Mouse (Mus musculus) adrenal gland, postnatal 10 days (tissue): Measurements from ENCODE around the gene Gm4303. TPM values are rescaled to one million over a fixed set of nuclear protein-coding genes. Genes with fewer than 3 reads are reported as not detected.
"Not testable (repeated sequence)": the region's sequence is repeated elsewhere in the genome, so short reads cannot be mapped to it uniquely, and the experiment has no call there.

Experiments
- DNase-seq: peaks from one replicate; pipeline ENCODE4 v3.0.0; 2021; ENCODE audit warnings: mixed read lengths
- long read RNA-seq, 2 experiments: library from polyadenylated mRNA; stranded (forward); transcript quantifications; one replicate each; pipeline ENCODE4 v2.0.0; 2021
- total RNA-seq, 2 experiments: library from RNA; stranded (reverse); gene quantifications; 2 replicates each; pipeline ENCODE4 v1.2.3; 2021

Gene Gm4303
- not detected for total RNA-seq
- long read RNA-seq, experiment 1, result 0 reads
- long read RNA-seq, experiment 2, result 0 reads

DNA sequence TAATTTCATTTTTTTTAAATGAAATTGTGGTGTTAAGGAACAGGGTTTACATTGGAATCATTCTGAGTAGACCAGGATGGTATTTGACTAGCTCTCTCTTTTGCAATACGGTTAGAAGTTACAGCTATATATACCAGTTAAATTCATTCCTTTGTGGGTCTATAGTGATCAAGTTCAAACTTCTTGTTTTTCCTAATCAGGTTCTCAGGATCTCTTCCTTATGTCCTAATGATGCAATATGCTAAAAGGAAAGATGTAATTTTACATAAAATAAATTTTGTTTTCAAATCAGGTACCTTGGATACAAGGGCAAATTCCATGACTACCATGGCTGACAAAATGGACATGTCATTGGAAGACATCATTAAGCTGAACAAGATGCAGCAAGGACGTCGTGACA, at the start of gene Gm4303:
TSS of gene Gm4303 (plus strand) at position 301 of the 400 bp plus-strand sequence.
- not testable (repeated sequence) for DNase-seq

DNA sequence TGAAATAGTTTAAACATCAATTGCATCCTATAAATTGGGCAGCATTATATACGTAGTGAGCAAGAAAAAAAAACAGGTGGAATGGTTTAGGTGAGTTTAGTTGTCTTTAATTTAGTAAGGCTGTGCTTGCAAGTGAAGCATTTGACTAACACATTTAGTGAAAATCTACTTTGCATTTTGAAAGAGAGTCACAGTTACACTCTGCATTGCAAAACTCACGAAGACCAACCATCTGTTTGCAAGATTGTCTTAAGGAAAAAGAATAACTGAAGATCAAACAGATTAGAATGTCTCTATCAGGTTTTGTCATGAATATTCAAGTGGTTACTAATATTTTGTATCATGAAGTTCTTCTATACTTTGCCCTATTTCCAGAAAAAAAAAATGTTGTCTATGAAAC, 49.7 kb upstream of the Gm4303 start:
- no peak for DNase-seq

DNA sequence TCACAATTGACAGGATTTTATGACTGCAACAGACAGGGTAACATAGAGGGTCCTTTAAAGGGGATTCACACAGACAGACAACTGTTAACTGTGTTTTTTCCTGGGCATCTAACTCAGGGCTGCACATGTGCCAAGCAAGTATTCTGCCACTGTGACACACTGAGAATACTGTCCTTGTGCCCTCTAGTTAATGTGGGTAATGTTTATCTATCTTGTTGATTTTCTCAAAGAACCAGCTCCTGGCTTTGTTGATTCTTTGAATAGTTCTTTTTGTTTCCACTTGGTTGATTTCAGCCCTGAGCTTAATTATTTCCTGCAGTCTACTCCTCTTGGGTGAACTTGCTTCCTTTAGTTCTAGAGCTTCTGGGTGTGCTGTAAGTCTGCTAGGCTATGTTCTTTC, 45.7 kb upstream of the Gm4303 start:
- not testable (repeated sequence) for DNase-seq

DNA sequence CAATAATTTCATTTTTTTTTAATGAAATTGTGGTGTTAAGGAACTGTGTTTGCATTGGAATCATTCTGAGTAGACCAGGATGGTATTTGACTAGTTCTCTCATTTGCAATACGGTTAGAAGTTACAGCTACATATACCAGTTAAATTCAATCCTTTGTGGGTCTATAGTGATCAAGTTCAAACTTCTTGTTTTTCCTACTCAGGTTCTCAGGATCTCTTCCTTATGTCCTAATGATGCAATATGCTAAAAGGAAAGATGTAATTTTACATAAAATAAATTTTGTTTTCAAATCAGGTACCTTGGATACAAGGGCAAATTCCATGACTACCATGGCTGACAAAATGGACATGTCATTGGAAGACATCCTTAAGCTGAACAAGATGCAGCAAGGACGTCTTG, 10.4 kb upstream of the Gm4303 start, which contains the start of gene Gm4301:
TSS of gene Gm4301 (plus strand) at position 301 of the 400 bp plus-strand sequence.
- DNase-seq, result not testable (repeated sequence)

DNA sequence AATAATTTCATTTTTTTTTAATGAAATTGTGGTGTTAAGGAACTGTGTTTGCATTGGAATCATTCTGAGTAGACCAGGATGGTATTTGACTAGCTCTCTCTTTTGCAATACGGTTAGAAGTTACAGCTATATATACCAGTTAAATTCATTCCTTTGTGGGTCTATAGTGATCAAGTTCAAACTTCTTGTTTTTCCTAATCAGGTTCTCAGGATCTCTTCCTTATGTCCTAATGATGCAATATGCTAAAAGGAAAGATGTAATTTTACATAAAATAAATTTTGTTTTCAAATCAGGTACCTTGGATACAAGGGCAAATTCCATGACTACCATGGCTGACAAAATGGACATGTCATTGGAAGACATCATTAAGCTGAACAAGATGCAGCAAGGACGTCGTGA, 5.2 kb upstream of the Gm4303 start, which contains the start of gene Gm4302:
TSS of gene Gm4302 (plus strand) at position 301 of the 400 bp plus-strand sequence.
- DNase-seq, result not testable (repeated sequence)

DNA sequence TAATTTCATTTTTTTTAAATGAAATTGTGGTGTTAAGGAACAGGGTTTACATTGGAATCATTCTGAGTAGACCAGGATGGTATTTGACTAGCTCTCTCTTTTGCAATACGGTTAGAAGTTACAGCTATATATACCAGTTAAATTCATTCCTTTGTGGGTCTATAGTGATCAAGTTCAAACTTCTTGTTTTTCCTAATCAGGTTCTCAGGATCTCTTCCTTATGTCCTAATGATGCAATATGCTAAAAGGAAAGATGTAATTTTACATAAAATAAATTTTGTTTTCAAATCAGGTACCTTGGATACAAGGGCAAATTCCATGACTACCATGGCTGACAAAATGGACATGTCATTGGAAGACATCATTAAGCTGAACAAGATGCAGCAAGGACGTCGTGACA, 5.0 kb downstream of the Gm4303 start, which contains the start of gene Gm4305:
TSS of gene Gm4305 (plus strand) at position 301 of the 400 bp plus-strand sequence.
- DNase-seq, result not testable (repeated sequence)

DNA sequence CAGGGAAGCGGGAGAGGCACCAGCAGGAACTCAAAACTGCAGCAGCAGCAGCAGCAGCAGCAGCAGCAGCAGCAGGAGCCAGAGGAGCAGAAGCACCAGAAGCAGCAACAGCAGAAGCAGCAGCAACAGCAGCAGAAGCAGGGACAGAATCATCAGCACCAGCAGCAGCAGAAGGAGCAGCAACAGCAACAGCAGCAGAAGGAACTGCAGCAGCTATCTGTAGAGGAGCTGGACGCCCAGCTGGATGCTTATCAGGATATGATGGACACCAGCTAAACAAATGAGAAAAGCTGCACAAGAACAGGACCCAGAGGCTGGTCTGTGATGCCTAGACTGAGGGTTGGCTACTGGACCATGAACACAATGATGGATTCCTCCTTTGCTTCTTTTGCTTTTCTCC, 11.1 kb downstream of the Gm4303 start:
- peak; percentile 1 for DNase-seq

DNA sequence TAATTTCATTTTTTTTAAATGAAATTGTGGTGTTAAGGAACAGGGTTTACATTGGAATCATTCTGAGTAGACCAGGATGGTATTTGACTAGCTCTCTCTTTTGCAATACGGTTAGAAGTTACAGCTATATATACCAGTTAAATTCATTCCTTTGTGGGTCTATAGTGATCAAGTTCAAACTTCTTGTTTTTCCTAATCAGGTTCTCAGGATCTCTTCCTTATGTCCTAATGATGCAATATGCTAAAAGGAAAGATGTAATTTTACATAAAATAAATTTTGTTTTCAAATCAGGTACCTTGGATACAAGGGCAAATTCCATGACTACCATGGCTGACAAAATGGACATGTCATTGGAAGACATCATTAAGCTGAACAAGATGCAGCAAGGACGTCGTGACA, 15.3 kb downstream of the Gm4303 start, which contains the start of gene Gm4307:
TSS of gene Gm4307 (plus strand) at position 301 of the 400 bp plus-strand sequence.
- DNase-seq, result not testable (repeated sequence)

DNA sequence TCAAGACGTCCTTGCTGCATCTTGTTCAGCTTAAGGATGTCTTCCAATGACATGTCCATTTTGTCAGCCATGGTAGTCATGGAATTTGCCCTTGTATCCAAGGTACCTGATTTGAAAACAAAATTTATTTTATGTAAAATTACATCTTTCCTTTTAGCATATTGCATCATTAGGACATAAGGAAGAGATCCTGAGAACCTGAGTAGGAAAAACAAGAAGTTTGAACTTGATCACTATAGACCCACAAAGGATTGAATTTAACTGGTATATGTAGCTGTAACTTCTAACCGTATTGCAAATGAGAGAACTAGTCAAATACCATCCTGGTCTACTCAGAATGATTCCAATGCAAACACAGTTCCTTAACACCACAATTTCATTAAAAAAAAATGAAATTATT, 36.7 kb downstream of the Gm4303 start, which contains the start of gene Gm4312:
TSS of gene Gm4312 (minus strand) at position 101 of the 400 bp plus-strand sequence.
- DNase-seq, result not testable (repeated sequence)

Other genes starting within 250 kb of the Gm4303 start
- not detected for gene Gm4301, start 10.3 kb upstream of the Gm4303 start, total RNA-seq
- not detected for gene Gm4302, start 5.1 kb upstream of the Gm4303 start, total RNA-seq
- gene Gm4305, start 5.1 kb downstream of the Gm4303 start, total RNA-seq, result not detected
- not detected for gene Gm4307, start 15.4 kb downstream of the Gm4303 start, total RNA-seq
- gene Gm4312, start 36.6 kb downstream of the Gm4303 start, total RNA-seq, result not detected
- 10 to 100 TPM; 21.3 to 22.0 TPM for gene Tmtc3, start 141.4 kb downstream of the Gm4303 start, total RNA-seq
- 1 to 10 TPM; 6.5 to 7.9 TPM for gene Cep290, start 141.6 kb downstream of the Gm4303 start, total RNA-seq
- 1 to 10 TPM; 9.4 to 9.5 TPM for gene 4930430F08Rik, start 244.5 kb downstream of the Gm4303 start, total RNA-seq
- gene 1700017N19Rik, start 244.5 kb downstream of the Gm4303 start, total RNA-seq, result not detected